Mouse (Mus musculus) testis, adult 2 months (tissue): Measurements from ENCODE around the gene Ivl. TPM values are rescaled to one million over a fixed set of nuclear protein-coding genes. Genes with fewer than 3 reads are reported as not detected.

Experiments used
- H3K27ac ChIP-seq: fragments of 200-500 bp; 2 replicates; pipeline ENCODE4 v1.5.1; 2012; ENCODE audit warnings: low read depth, low read length; ENCODE audit not compliant: control insufficient read depth, insufficient read depth
- H3K27me3 ChIP-seq: fragments of 200-500 bp; 2 replicates; pipeline ENCODE4 v1.6.1; 2012; ENCODE audit warnings: mild to moderate bottlenecking, low read length, moderate library complexity; ENCODE audit not compliant: control insufficient read depth, insufficient read depth
- H3K36me3 ChIP-seq: fragments of 200-500 bp; 2 replicates; pipeline ENCODE4 v1.6.1; 2012; ENCODE audit warnings: mild to moderate bottlenecking, low read length; ENCODE audit not compliant: control insufficient read depth, insufficient read depth
- H3K4me1 ChIP-seq: fragments of 200-500 bp; 2 replicates; pipeline ENCODE4 v1.6.1; 2012; ENCODE audit warnings: low read length; ENCODE audit not compliant: control insufficient read depth, insufficient read depth
- H3K4me3 ChIP-seq: fragments of 200-500 bp; 2 replicates; pipeline ENCODE4 v1.5.1; 2012; ENCODE audit warnings: low read depth, mild to moderate bottlenecking, low read length, moderate library complexity, mixed read lengths; ENCODE audit not compliant: control insufficient read depth
- CTCF ChIP-seq: fragments of 200-500 bp; IDR thresholded peaks from 2 replicates; pipeline ENCODE4 v1.5.1; 2012; ENCODE audit warnings: low read depth, mild to moderate bottlenecking, inconsistent platforms, low read length, moderate library complexity; ENCODE audit not compliant: control insufficient read depth, insufficient read depth, insufficient replicate concordance
- POLR2A ChIP-seq: fragments of 200-500 bp; IDR thresholded peaks from 2 replicates; pipeline ENCODE4 v1.6.1; 2012; ENCODE audit warnings: low read depth, mild to moderate bottlenecking, inconsistent platforms, low read length, moderate library complexity; ENCODE audit not compliant: control insufficient read depth
- polyA plus RNA-seq: library from polyadenylated mRNA; depleted of rRNA; stranded (reverse); fragments of >200 nt; gene quantifications from 2 replicates; pipeline ENCODE4 v1.2.3, GENCODE M21; 2012; rRNA removed

Gene Ivl
- 0.05 and 0.06 TPM in 2 replicates for polyA plus RNA-seq

DNA sequence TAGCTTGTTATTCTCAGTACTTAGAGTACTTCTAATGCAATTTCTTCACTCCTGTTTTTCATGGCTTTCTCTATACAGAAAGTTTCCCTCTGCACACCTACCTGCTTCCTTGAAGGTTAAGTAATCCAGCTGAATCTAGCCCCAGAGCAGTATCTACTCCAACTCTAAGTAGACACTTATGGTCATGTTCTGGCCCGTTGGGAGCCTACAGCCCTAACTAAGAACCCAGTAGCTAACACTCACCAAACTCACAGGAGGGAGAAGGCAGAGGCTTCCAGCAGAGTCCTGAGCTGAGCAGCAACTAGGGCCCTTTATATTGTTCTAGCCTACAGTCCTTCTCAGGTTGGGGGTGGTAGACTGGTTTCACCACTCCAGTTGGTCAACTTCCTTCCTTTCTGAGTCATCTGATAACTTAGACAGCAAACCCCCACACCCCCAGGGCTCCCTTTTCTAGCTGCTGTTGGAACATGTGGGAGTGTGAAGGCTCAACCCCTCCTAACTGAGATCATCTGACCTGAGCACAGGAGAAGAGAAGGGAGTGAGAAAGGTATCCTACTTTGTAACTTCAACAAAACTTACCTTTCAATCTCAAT is at the start of gene Ivl:
TSS of gene Ivl (minus strand) at position 287 of the 593 bp plus-strand sequence.
- H3K36me3 ChIP-seq = no peaks in the 10 kb centered on the region
- H3K27me3 ChIP-seq = no peaks in the 10 kb centered on the region
- H3K4me3 ChIP-seq = no peak within 1 kb of the TSS
- no peaks in the 10 kb centered on the region for H3K4me1 ChIP-seq
- TF ChIP-seq CTCF (no peak), POLR2A (no peak)
- no peak within 1 kb of the TSS for H3K27ac ChIP-seq

DNA sequence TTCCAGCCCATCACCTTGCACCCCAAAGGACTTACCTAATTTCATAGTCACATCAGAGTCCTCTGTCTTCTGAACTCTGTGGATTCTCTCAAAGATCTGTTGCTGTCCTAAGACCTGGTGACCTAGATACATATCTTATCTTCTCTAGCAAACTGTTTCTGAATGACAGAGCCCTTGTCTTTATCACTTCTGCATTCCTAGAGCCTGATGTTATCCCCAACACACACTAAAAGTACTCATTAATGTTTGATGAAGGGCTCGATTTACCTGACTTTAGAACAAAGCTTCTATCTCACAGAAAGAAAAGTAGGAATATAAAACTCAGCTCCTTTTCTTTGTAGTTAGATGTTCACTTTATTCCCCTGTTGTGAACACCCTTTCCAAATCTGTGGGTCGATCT is 48.0 kb upstream of the Ivl start, which contains the start of gene Lce6a:
TSS of gene Lce6a (minus strand) at position 101 of the 400 bp plus-strand sequence.
- Histone ChIP-seq H3K4me3 (no peak within 1 kb of the TSS), H3K36me3 (no peaks in the 10 kb centered on the region), H3K27me3 (no peaks in the 10 kb centered on the region), H3K4me1 (no peaks in the 10 kb centered on the region), H3K27ac (no peak within 1 kb of the TSS)
- no peak for TF ChIP-seq CTCF
- TF ChIP-seq POLR2A = no peak

DNA sequence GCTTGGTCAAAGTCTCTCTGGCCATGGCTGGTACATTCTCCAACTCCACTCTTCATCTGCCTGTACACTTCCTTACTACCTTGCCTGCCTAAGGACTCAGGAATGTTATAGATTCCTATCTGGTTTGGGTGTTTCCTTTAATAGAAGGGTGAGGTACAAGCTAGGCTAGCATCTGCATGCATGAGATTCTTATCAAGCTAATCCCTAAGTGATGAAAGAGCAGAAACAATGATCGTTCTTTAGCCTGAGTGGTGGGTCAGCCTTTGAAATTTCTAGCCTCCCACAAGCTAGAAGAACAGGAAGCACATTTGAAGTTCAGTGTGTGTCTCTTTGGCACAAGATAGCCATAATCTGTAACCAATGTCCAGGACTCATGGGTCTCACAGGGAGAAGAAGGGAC is 36.3 kb upstream of the Ivl start:
- Histone ChIP-seq H3K27ac (no peak overlapping the region), H3K4me1 (no peaks in the 10 kb centered on the region), H3K27me3 (no peaks in the 10 kb centered on the region), H3K36me3 (no peaks in the 10 kb centered on the region), H3K4me3 (no peak overlapping the region)
- TF ChIP-seq POLR2A (no peak), CTCF (no peak)

DNA sequence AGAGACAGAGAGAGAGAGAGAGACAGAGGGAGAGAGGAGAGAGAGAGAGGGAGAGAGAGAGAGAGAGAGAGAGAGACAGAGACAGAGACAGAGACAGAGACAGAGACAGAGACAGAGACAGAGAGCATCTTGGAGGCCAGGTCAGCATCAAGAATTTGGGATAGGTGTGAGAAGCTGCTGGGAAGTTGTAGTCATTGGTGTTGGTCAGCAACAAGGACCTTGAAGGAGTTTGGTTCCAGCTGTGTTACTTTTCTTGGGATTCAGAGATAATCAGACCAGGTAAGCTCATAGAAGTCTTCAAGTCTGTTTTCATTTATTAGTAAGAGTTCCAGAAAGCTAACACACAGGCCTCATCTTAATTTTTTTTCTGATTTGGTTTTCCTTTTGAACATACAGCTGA is 33.9 kb upstream of the Ivl start, which contains the start of gene 2210017I01Rik:
TSS of gene 2210017I01Rik (minus strand) at position 101 of the 400 bp plus-strand sequence.
- no peak for TF ChIP-seq CTCF
- TF ChIP-seq POLR2A = no peak
- no peaks in the 10 kb centered on the region for H3K4me1 ChIP-seq
- no peaks in the 10 kb centered on the region for H3K36me3 ChIP-seq
- H3K4me3 ChIP-seq = no peak within 1 kb of the TSS
- no peak within 1 kb of the TSS for H3K27ac ChIP-seq
- no peaks in the 10 kb centered on the region for H3K27me3 ChIP-seq

DNA sequence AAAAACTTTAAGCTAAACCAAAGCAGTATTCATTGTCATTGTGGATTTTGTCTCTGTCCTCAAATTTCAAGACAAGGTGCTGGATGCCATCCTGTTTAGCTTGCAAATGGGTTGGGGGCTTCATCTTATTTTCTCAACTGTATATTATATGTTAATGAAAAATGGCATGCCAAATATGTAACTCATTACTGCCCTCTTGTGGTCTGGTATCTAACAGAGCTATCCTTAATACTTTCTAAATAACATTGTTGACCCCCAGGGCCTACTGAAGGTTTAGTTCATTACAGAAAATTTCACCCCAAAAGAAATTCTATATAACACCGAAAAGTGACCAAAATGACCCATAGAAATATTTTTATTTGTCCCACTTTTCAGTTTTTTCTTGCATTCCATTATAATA is 28.6 kb upstream of the Ivl start:
- Histone ChIP-seq H3K27me3 (no peaks in the 10 kb centered on the region), H3K4me3 (no peak overlapping the region), H3K4me1 (no peaks in the 10 kb centered on the region), H3K27ac (no peak overlapping the region), H3K36me3 (no peaks in the 10 kb centered on the region)
- TF ChIP-seq CTCF = no peak
- no peak for TF ChIP-seq POLR2A

DNA sequence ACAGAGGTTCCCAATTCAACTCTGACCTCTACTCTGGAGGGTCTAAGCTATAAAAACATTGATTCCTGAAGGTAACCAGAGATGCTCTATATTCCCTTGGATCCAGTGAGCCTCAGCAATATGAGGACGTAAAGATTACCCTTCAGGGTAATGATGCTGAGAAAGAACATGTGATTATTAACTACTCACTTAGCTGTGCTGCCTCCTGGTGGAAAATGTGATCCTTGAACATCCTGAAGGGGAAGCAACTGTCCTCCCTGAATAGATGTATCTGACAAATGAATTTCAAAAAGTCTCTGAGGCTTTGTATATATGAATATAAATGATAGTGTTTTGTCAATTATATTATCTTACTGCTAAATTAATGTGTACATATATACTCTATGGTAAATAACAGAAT is 26.9 kb upstream of the Ivl start:
- H3K36me3 ChIP-seq = no peaks in the 10 kb centered on the region
- H3K4me1 ChIP-seq = no peaks in the 10 kb centered on the region
- H3K27me3 ChIP-seq = no peaks in the 10 kb centered on the region
- H3K4me3 ChIP-seq = no peak overlapping the region
- no peak for TF ChIP-seq CTCF
- TF ChIP-seq POLR2A = no peak
- no peak overlapping the region for H3K27ac ChIP-seq

DNA sequence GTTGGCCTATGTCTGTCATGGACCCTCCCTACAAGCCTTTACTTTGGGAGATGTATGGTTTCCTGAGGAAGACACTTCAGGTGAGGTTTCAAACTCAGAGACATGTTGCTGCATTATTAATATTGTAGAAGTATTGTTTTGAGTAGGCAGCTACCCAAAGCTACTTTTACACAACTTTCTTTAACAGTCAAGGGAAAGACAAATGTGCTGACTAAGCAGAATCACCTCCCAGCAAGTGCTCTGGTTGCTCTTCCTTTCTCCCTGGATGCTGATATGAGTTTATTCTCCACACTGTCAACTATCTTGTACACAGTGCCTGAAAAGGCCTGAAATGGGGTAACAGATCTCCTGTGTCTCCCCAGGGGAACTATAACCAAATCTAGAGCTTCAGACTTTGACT is 26.4 kb upstream of the Ivl start:
- Histone ChIP-seq H3K4me1 (no peaks in the 10 kb centered on the region), H3K4me3 (no peak overlapping the region), H3K27ac (no peak overlapping the region), H3K27me3 (no peaks in the 10 kb centered on the region), H3K36me3 (no peaks in the 10 kb centered on the region)
- TF ChIP-seq CTCF (no peak), POLR2A (no peak)
